Mouse (Mus musculus): ENCODE measurements around the gene Tbck.

DNA sequence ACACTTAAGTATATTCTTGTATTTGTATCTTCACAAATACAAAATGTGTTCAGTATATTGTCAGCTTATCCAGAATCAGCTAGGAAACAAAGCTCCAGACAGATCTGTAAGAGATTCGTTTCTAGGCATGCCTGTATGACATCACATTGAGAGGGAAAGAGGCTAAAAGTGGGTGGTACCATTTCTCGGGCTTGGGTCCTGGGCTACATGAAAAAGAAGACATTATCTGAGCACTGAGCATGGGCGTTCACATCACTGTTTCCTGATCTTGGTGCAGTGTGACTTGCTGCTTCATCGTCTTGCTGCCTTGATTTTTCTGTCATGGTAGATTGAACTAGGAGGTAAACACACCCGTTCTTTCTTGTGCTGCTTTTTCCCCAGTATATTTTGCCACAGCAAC lies 127.8 kb downstream of the Tbck start:
- TF ChIP-seq CTCF (IDR thresholded peaks at IDR 0.05; ENCODE audit: low read depth) (no peak), EP300 (optimal IDR thresholded peaks at IDR 0.05) (no peak)
